In genomic region chr13:92595424-92595823, GRCm38 (mm10) we compare ENCODE assay signal across 16 mouse cellular contexts. TPM values are rescaled to one million over a fixed set of nuclear protein-coding genes. Genes with fewer than 3 reads are reported as not detected.
DNase-seq lines count a peak whose midpoint lies in the region; ATAC-seq lines count a peak whose summit lies in the region.
"Had no signal": no experiment of that assay in that cellular context is flagged by ENCODE, and none has a peak within 500 bp of the region (broad histone marks: within the 10 kb centered on the region; RNA-seq: fewer than 3 reads in every experiment).

No protein-coding gene starts in this region.

- no peak overlapping the region for H3K4me3 ChIP-seq in heart, embryonic 10.5 days
- no peak overlapping the region for H3K4me3 ChIP-seq in liver, embryonic 11.5 days (ENCODE audit: low read depth, low read length)
- H3K4me3 ChIP-seq: limb, embryonic 13.5 days had no signal

- WGBS in heart, embryonic 10.5 days: 60% methylated on average over 3 of the region's 3 CpGs
- 55% methylated on average over 3 of the region's 3 CpGs for WGBS in liver, embryonic 11.5 days

- no peaks in the 10 kb centered on the region for H3K9me3 ChIP-seq in heart, embryonic 10.5 days
- no peaks in the 10 kb centered on the region for H3K9me3 ChIP-seq in liver, embryonic 11.5 days (ENCODE audit: control insufficient read depth, low read length)
- H3K9me3 ChIP-seq: limb, embryonic 13.5 days had no signal

- H3K36me3 ChIP-seq in heart, embryonic 10.5 days: no peaks in the 10 kb centered on the region
- H3K36me3 ChIP-seq in liver, embryonic 11.5 days (ENCODE audit: control insufficient read depth, insufficient read depth, low read length): no peaks in the 10 kb centered on the region
- H3K36me3 ChIP-seq: limb, embryonic 13.5 days had no signal

- peak overlapping the region; percentile 72 for H3K27ac ChIP-seq in heart, embryonic 10.5 days
- peak overlapping the region; percentile 91 for H3K27ac ChIP-seq in liver, embryonic 11.5 days (ENCODE audit: low read depth, low read length)
- H3K27ac ChIP-seq: hindbrain, postnatal 0 days; limb, embryonic 13.5 days had no signal

- no peak for DNase-seq in heart, embryonic 10.5 days (ENCODE audit: low spot score)
- no peak for DNase-seq in heart, adult 9 months (ENCODE audit: low spot score in 2 of 2)
- DNase-seq in ovary, postnatal 36 days (ENCODE audit: low spot score): peak; percentile 36
- no peak for DNase-seq in ovary, postnatal 14 days (ENCODE audit: low spot score)
- DNase-seq in liver, embryonic 11.5 days (ENCODE audit: low spot score): no peak
- no peak for DNase-seq in kidney, adult 11 months
- DNase-seq: gastrocnemius, postnatal 36 days; kidney, postnatal 25 days; lung, postnatal 36 days had no signal

- H3K9ac ChIP-seq in liver, embryonic 11.5 days (ENCODE audit: low read depth, low read length): peak overlapping the region; percentile 34; the same call in 1 of the 2 replicates
- H3K9ac ChIP-seq: limb, embryonic 13.5 days had no signal

- peak overlapping the region; percentile 43 for H3K4me2 ChIP-seq in liver, embryonic 11.5 days
- H3K4me2 ChIP-seq: limb, embryonic 13.5 days had no signal

- H3K4me1 ChIP-seq in heart, embryonic 10.5 days: peaks cover 35% of the 10 kb centered on the region
- peaks cover 44% of the 10 kb centered on the region for H3K4me1 ChIP-seq in liver, embryonic 11.5 days (replicated peaks; ENCODE audit: control insufficient read depth, insufficient read depth, low read length)

- H3K27me3 ChIP-seq in heart, embryonic 10.5 days (ENCODE audit: insufficient read depth, poor library complexity, severe bottlenecking): no peaks in the 10 kb centered on the region
- no peaks in the 10 kb centered on the region for H3K27me3 ChIP-seq in liver, embryonic 11.5 days (replicated peaks; ENCODE audit: control insufficient read depth, insufficient read depth, low read length)
- H3K27me3 ChIP-seq: limb, embryonic 13.5 days had no signal

- peak; percentile 75 for ATAC-seq in liver, embryonic 11.5 days (replicated peaks; ENCODE audit: low FRiP score)
- ATAC-seq in CD4-positive, CD25-positive, alpha-beta regulatory T cell, adult 4 months: no peak
- ATAC-seq: hindbrain, postnatal 0 days had no signal

RNA-seq across cellular contexts. Expression of gene Serinc5, which starts 15.5 kb away (rescaled TPM):
- 14.7 and 15.4 TPM in 2 replicates for polyA plus RNA-seq in heart, embryonic 10.5 days (2016; fragmentation: Nextera tagmentation; extraction: Ambion mirVana)
- 27.5 and 30.3 TPM in 2 replicates for polyA plus RNA-seq in liver, embryonic 11.5 days (2014; fragmentation: Nextera tagmentation; extraction: Ambion mirVana)
- 10 to 100 TPM in 1 of 2 experiments, 1 to 10 TPM in 1; 9.2 to 11.7 TPM for polyA plus RNA-seq in CD4-positive, CD25-positive, alpha-beta regulatory T cell, adult 4 months (2017; shearing (Covaris generic))

RNA-seq across cellular contexts. Expression of gene Spz1, which starts 19.5 kb away (rescaled TPM):
- polyA plus RNA-seq in heart, embryonic 10.5 days (2016; fragmentation: Nextera tagmentation; extraction: Ambion mirVana): not detected in 2 replicates
- not detected in 2 replicates for polyA plus RNA-seq in liver, embryonic 11.5 days (2014; fragmentation: Nextera tagmentation; extraction: Ambion mirVana)
- not detected for polyA plus RNA-seq in CD4-positive, CD25-positive, alpha-beta regulatory T cell, adult 4 months (2017; shearing (Covaris generic))
- polyA plus RNA-seq: cortical plate, adult 2 months; heart, postnatal 0 days; hindbrain, postnatal 0 days; limb, embryonic 13.5 days; spleen, adult 2 months; thymus, postnatal 0 days had no signal
